Mouse (Mus musculus) G1E (cell line): Measurements from ENCODE around the gene Rasgrp3. TPM values are rescaled to one million over a fixed set of nuclear protein-coding genes. Genes with fewer than 3 reads are reported as not detected.

Experiments
- ATAC-seq: 2 replicates; pipeline ENCODE4 v1.8.0; 2016; ENCODE audit warnings: mild to moderate bottlenecking; ENCODE audit not compliant: insufficient number of reproducible peaks, poor library complexity, low FRiP score, severe bottlenecking; ENCODE audit errors: extremely low read depth
- DNase-seq: peaks from one replicate; pipeline ENCODE4 v3.0.0; 2012; ENCODE audit warnings: low spot score
- H3K27me3 ChIP-seq: 2 replicates; pipeline ENCODE4 v1.6.1; 2012; ENCODE audit warnings: mild to moderate bottlenecking, low read length, inconsistent platforms; ENCODE audit not compliant: insufficient read depth
- H3K36me3 ChIP-seq: replicated peaks from 2 replicates; pipeline ENCODE3; 2012; ENCODE audit warnings: mild to moderate bottlenecking, inconsistent platforms
- H3K4me1 ChIP-seq: 2 replicates; pipeline ENCODE4 v1.6.1; 2012; ENCODE audit warnings: low read depth, low read length, inconsistent platforms, mixed read lengths; ENCODE audit not compliant: insufficient read depth
- H3K4me3 ChIP-seq: 2 replicates; pipeline ENCODE4 v1.5.1; 2012; ENCODE audit warnings: low read depth, mild to moderate bottlenecking, inconsistent platforms, low read length, moderate library complexity, mixed read lengths
- H3K9me3 ChIP-seq: replicated peaks from 2 replicates; pipeline ENCODE4 v1.6.1; 2012; ENCODE audit warnings: inconsistent platforms
- CTCF ChIP-seq: IDR thresholded peaks from 2 replicates; pipeline ENCODE4 v1.5.1; 2012; ENCODE audit warnings: low read depth, low read length, inconsistent platforms, mixed read lengths
- GATA1 ChIP-seq: IDR thresholded peaks from 2 replicates; pipeline ENCODE4 v1.6.1; 2012; ENCODE audit warnings: borderline replicate concordance, low read length, inconsistent platforms, mixed read lengths
- GATA2 ChIP-seq: IDR thresholded peaks from 2 replicates; pipeline ENCODE4 v1.6.1; 2012; ENCODE audit warnings: low read depth, low read length, inconsistent platforms, borderline replicate concordance
- POLR2AphosphoS5 ChIP-seq: IDR thresholded peaks from 2 replicates; pipeline ENCODE4 v1.6.1; 2012; ENCODE audit warnings: low read depth, low read length, inconsistent platforms; ENCODE audit not compliant: insufficient replicate concordance
- TAL1 ChIP-seq: conservative IDR thresholded peaks from 2 replicates; pipeline ENCODE4 v1.6.1; 2012; ENCODE audit warnings: low read depth, low read length, inconsistent platforms, mixed read lengths
- polyA plus RNA-seq: library from polyadenylated mRNA; stranded (reverse); fragments of >175 nt; gene quantifications from 2 replicates; pipeline ENCODE4 v1.2.3, GENCODE M21; 2012
- total RNA-seq, 2 experiments: library from RNA; stranded (forward) in 1 of 2; stranded (reverse) in 1 of 2; fragments of 200-1000 nt in 1 of 2; fragments of >200 nt in 1 of 2; fragmentation: Nextera tagmentation in 1 of 2; gene quantifications; 2 replicates each; pipeline ENCODE4 v1.2.3; 2014 to 2017

The Rasgrp3 gene
- total and polyA plus RNA-seq, 3 experiments, result 0.11 TPM; not detected in 2

GRCm38 (mm10) chr17:75529222-75529935, 93.7 kb downstream of the Rasgrp3 start:
- TF ChIP-seq GATA2 (no peak), GATA1 (no peak), POLR2AphosphoS5 (no peak), TAL1 (no peak), CTCF (0 out of 2 replicates have a peak, but pooled peaks have one; percentile 14)
- peaks cover 6% of the 10 kb centered on the region for H3K36me3 ChIP-seq
- H3K4me1 ChIP-seq, result no peaks in the 10 kb centered on the region
- ATAC-seq (no peak), DNase-seq (no peak)
- no peak overlapping the region for H3K4me3 ChIP-seq
- H3K9me3 ChIP-seq, result no peaks in the 10 kb centered on the region
- no peaks in the 10 kb centered on the region for H3K27me3 ChIP-seq

DNA sequence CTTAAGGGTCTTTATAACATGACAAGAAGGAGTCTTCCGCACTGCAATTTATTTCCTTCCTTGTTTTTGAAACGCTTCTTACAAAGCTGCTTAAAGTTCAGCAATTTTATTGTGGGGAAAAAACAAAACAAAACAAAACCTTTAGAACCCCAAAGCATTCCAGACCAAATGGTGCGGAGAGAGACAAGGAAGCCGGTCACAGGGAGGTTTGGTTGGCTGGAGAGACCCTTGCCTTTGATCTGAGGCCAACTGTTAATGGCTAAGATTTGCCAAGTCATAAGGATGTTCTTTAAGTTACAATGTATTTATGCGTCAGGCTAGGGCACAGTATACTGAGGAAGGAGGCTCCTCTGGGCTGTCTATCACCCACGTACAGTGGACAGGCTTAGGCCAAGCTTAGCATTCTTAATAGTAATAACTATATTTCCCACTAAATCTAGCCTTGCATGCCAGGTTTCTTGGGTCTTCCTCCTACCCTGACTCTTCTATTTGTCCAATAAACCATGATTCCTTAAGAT, 96.8 kb downstream of the Rasgrp3 start:
- no peak overlapping the region for H3K4me3 ChIP-seq
- H3K4me1 ChIP-seq, result no peaks in the 10 kb centered on the region; the same call in 1 of the 2 replicates
- H3K9me3 ChIP-seq, result no peaks in the 10 kb centered on the region

DNA sequence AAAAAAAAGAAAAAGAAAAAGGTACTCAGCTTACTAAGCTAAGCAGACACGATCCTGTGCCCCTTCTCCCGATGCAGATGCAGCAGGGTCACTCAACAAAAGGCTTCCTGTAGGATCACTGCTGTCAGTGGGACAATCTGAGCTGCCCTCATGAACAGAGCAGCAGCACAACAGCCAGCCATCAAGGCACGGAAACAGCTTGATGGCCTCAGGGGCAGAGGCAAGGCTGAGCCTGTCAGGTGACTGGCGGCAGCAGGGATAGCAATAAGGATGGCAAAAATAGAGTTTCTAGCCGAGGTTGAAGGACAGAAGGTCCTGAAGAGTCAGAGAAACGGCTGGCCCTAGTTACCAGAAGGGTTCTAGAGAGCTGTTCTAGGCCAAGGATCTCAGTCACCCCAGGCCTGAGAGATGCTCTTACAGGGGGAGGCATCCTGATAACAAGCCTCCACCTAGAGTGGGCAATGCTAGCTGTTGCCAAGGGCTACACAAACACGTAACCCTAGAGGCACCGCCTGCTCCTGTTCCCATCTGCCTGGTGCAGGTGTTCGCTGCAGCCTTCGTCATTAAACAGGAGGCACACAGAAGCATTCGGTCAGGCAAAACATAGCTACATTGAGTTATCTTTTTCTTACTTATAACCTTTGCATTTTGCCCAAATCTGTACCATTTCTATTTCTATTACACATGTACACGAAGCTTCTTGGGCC, 98.8 kb downstream of the Rasgrp3 start:
- no peak for ATAC-seq
- H3K4me3 ChIP-seq, result no peak overlapping the region
- H3K27me3 ChIP-seq, result no peaks in the 10 kb centered on the region
- DNase-seq, result no peak
- peaks cover 45% of the 10 kb centered on the region for H3K36me3 ChIP-seq
- H3K4me1 ChIP-seq, result no peaks in the 10 kb centered on the region; the same call in 1 of the 2 replicates
- no peaks in the 10 kb centered on the region for H3K9me3 ChIP-seq
- no peak for TF ChIP-seq GATA1
- no peak for TF ChIP-seq CTCF
- TF ChIP-seq GATA2, result no peak
- TF ChIP-seq TAL1, result no peak
- TF ChIP-seq POLR2AphosphoS5, result no peak

More for the DNA sequence above, 96.8 kb downstream of the Rasgrp3 start:
- TF ChIP-seq CTCF (no peak), GATA1 (no peak), TAL1 (no peak), GATA2 (no peak), POLR2AphosphoS5 (no peak)
- ATAC-seq (no peak), DNase-seq (no peak)
- no peaks in the 10 kb centered on the region for H3K27me3 ChIP-seq
- peaks cover 30% of the 10 kb centered on the region for H3K36me3 ChIP-seq

- peaks cover 54% of the 10 kb centered on the region for H3K36me3 ChIP-seq
- no peaks in the 10 kb centered on the region; the same call in 1 of the 2 replicates for H3K4me1 ChIP-seq
- no peak for TF ChIP-seq POLR2AphosphoS5
- no peak for TF ChIP-seq CTCF
- TF ChIP-seq TAL1, result no peak
- TF ChIP-seq GATA1, result no peak
- no peak for TF ChIP-seq GATA2
- DNase-seq (no peak), ATAC-seq (no peak)
- no peaks in the 10 kb centered on the region for H3K9me3 ChIP-seq
- H3K27me3 ChIP-seq, result no peaks in the 10 kb centered on the region
- H3K4me3 ChIP-seq, result no peak overlapping the region
Measured at GRCm38 (mm10) chr17:75535612-75536011, 99.9 kb downstream of the Rasgrp3 start.

- no peaks in the 10 kb centered on the region for H3K27me3 ChIP-seq
- no peaks in the 10 kb centered on the region for H3K9me3 ChIP-seq
- DNase-seq, result no peak
- TF ChIP-seq TAL1 (no peak), GATA2 (no peak)
- ATAC-seq, result no peak
- peaks cover 60% of the 10 kb centered on the region for H3K36me3 ChIP-seq
- H3K4me3 ChIP-seq, result no peak overlapping the region
- no peaks in the 10 kb centered on the region; the same call in 1 of the 2 replicates for H3K4me1 ChIP-seq
Measured at GRCm38 (mm10) chr17:75536396-75537049, 100.8 kb downstream of the Rasgrp3 start.

GRCm38 (mm10) chr17:75537050-75537445, 101.4 kb downstream of the Rasgrp3 start:
- Histone ChIP-seq H3K36me3 (peaks cover 65% of the 10 kb centered on the region), H3K9me3 (no peaks in the 10 kb centered on the region), H3K27me3 (no peaks in the 10 kb centered on the region), H3K4me3 (no peak overlapping the region), H3K4me1 (no peaks in the 10 kb centered on the region; the same call in 1 of the 2 replicates)
- DNase-seq (no peak), ATAC-seq (no peak)
- TF ChIP-seq TAL1, result no peak
- no peak for TF ChIP-seq POLR2AphosphoS5
- no peak for TF ChIP-seq CTCF
- no peak for TF ChIP-seq GATA2
- TF ChIP-seq GATA1, result no peak
